Mouse (Mus musculus) left cerebral cortex, postnatal 4 days (tissue): ENCODE data around the gene Kif14. TPM values are rescaled to one million over a fixed set of nuclear protein-coding genes. Genes with fewer than 3 reads are reported as not detected.

ENCODE experiments used
- DNase-seq: peaks from one replicate; pipeline ENCODE4 v3.0.0-alpha.2; 2022
- intact Hi-C: fragments of 180-260 bp; cut with DNase I; formaldehyde crosslinking; loops from one replicate; pipeline ENCODE4 v1.15.1; 2025
- total RNA-seq, 2 experiments: library from RNA; stranded (reverse); gene quantifications; 2 replicates each; pipeline ENCODE4 v1.2.3; 2021

Gene Kif14
- total RNA-seq = 1 to 10 TPM; 1.5 to 2.1 TPM

DNA sequence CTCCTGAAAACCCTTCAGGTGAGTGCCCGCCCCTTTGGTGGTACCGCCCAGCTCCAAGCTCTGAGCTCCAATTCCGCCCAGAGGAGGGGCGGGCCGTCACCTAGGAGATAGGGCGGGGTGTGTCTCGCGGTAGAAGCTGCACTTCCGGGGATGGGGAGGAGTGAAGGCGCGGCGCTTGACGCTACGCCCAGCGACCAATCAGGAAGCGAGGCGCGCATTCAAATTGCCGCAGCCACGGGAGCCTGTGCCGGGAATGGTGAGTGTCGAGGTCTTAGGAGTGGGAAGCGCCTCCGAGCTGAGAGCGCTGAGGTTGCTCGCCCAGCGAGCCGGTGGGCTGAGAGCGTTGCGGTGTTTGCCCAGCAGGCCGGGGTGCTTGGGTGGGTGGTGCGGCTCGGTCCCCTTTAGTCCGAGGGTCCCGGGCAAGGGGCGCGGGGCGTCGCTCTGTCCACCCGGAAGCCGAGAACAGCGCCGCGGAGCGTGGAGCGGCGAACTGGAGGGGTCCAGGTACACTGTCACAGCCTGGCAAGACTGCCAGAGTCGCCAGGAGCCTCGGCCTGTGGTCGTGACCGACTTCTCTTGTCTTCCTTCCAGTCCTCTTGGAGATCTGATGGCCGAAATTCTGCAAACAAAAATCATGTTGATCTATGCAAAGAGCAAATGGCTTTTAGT is at the start of gene Kif14:
TSS of gene Kif14 (plus strand) at position 201 of the 669 bp plus-strand sequence.
- intact Hi-C loops = no loop called here
- peak; percentile 95 for DNase-seq

DNA sequence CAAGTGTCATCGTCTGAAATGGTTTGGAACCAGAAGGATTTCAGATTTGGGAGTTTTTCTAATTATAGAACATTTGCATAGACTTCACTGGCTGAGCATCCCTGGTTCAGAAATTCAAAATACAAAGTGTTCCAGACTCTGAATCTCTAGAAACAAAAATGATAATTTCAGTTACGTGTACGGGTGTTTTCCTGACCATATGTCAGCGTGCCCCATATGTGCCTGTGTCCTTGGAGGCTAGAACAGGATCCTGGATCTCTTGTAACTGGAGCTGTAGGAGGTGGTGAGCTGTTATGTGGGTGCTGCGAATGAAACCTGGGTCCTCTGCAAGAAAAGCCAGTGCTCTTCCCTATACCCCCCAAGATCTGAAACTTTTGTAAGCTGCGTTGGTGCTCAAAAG is 47.8 kb upstream of the Kif14 start:
- DNase-seq = no peak
- intact Hi-C loops = no loop called here

DNA sequence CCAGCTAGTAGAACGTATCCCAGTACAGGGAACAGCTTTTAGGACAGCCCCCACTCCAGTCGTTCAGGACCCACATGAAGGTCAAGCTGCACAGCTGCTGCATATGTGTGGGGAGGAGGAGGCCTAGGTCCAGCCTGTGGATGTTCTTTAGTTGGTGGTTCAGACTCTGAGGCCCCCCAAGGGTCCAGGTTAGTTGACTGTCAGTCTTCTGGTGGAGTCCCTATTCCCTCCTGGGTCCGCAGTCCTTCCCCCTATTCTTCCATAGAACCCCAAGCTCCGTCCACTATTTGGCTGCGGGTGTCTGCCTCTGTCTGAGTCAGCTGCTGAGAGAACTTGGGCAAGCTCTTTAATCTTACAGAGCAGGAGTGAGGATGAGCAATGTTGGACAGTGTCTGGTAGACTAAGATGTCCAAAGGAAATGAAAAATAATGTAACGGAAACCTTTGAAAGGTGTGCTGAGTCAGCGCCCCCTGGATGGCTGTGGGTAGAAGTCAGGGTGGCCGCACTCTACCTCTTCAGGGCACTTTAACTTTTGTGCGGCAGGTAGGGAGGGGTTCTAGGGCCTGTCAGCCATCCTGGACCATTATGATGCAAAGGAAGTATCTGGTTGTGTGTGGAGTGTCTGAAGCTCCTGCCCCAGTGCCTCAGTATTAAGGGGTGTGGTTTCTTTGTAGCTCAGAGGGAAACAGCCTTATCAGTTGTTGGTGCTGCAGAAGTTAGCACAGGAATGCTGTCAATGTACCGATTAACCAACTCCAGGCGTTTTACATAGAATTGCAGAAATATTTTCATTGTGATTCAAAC is 38.8 kb upstream of the Kif14 start:
- intact Hi-C loops = no loop called here
- no peak for DNase-seq

DNA sequence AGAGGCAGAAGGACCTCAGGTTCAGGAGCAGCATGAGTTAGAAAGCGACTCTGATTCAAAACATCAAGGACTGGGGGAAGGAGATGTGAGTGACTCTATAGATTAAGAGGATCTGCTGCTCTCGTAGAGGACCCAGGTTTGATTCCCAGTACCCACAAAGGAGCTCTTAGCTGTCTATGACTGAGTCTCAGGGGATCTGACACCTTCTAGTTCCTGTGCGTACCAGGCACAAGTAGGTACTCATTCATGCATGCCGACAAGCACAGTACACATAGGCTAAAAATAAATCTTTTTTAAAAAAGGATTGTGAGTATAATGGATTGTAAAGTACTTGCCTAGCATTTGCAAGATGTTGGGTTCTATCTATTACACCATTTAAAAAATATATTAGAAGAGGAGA is 37.2 kb upstream of the Kif14 start:
- no peak for DNase-seq
- intact Hi-C loops = no loop called here

DNA sequence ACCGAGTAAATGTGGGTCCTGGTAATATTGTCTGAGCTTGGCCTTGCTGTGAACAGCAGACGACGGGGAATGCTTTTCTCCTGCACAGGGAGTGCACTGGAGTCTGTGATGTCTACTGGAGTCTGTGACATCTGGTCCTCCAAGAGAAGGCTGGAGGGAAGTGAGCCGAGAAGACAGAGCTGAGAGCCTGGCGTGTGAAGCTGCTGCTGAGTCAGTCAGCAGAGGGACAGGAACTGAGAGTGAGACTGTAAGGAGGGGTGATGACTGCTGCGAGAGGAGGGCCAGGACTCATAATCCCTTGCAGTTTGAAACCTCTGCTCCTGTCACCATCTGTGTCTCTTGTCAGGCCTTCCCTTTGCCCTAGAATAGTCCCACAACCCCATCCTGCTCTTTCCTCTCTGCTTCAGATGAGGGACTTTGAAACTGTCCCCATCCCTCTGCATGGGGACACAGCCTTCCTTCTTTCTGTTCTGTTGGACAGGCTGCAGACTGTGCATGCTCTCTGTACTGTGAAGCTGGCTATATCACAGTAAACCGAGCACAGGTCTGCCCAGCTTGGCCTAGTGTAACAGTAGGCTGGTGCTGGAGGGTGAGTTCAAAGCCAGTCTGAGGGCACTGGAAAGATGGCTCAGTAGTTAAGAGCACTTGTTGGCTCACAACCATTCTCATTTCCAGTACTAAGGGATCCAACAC is 35.9 kb upstream of the Kif14 start:
- no peak for DNase-seq

DNA sequence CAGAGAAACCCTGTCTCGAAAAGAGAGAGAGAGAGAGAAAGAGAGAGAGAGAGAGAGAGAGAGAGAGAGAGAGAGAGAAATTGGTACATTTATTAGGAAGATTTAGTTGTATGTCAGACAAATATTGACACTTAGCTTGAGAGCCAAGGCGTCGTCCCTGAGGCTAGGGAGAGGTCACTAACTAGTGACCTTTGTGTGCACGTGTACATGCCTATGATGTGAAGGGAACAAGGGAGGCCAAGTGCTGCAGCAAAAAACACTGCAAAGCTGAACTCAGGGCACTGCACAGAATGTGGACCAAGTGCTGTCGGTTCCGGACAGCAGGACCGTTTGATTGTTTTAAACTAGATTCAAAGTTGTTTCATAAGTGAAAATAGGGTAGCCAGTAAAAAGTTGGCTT is 25.4 kb upstream of the Kif14 start:
- intact Hi-C loops = no loop called here
- DNase-seq = no peak

More for the DNA sequence above, 35.9 kb upstream of the Kif14 start:
- intact Hi-C loops = no loop called here

DNA sequence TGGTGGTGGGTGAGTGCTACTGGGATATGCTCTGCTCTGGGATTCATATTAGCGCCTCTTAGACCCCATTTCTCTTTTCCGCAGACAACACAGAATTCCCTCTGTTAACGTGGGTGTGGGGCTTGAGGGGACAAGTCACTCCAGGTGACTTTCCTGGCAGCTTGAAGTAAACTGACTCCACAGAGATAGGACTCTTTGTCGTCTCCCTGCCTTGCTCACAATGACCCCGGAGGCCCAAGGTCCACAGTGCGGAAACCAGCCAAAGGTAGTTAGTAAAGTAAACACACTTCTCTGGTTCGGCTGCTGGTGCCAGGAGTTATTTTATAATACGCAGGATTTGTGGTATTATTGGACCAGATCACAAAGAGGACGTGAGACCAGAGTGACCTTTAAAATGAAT is 23.3 kb upstream of the Kif14 start:
- intact Hi-C loops = no loop called here

DNA sequence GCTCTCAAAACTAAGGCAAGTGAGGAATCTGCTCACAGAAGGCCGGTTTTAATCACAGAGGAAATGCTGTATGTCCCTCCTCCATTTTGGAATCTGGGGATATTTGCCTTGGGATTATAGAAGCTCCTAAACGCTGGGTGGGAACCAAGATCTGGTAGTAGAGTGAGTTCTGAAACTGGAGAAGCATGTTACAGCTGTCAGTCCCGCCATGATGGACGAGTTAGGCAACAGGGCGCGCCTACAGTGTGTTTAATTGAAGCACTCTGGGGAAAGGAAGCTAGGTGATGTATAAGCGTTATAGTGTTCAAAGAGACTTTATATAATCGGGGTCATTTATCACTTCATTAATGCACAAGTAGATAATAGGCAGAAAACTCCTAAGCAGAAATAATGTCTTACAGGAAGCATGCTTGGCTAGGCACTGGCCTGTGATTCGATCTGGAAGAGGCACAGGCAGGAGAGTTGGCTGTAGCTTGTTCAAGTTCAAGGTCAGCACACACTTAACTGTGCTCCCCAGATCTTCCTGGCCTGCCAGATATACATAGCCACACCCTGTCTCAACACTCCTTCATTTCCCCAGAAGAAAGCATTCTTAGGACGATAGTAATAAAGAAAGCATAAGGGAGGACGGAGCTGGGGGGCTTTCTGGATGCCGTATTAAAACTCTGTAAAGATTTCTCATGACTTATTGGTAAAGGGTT is 21.4 kb upstream of the Kif14 start:
- intact Hi-C loops = no loop called here
- DNase-seq = no peak

More for the DNA sequence above, 23.3 kb upstream of the Kif14 start:
- no peak for DNase-seq

DNA sequence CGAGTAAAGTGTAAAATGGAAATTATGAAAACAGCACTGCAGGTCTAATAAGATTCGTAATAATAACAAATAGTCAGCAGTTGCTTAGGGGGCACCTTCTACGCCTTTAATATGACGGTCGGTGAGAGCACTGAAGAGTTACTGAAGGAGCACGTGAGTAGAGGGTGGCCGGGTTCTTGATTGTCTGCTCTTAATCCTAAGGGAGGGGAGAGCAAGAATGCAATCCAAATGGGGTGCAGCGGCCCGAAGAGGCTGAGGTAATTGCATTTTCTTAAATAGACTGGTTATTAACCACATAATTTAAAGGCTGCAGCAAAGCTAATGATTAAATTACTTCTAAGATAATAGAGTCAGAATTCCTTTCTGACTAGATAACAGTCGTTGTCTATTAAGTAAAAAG is 19.2 kb upstream of the Kif14 start:
- no peak for DNase-seq
- intact Hi-C loops = no loop called here

DNA sequence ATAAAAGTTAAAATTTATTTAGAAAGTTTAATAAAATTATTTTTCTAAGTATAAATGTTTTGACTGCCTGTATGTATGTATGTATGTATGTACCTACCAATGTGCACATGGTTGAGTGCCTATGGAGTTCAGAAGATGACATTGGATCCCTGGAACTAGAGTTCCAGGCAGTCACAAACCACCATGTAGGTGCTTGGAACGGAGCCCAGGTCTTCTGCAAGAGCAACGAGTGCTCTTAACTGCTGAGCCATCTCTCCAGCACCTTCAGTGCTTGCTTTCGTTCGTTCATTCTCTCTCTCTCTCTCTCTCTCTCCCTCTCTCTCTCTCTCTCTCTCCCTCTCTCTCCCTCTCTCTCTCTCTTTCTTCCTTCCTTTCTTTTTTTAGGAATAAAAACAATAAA is 18.8 kb upstream of the Kif14 start:
- DNase-seq = no peak
- intact Hi-C loops = no loop called here

DNA sequence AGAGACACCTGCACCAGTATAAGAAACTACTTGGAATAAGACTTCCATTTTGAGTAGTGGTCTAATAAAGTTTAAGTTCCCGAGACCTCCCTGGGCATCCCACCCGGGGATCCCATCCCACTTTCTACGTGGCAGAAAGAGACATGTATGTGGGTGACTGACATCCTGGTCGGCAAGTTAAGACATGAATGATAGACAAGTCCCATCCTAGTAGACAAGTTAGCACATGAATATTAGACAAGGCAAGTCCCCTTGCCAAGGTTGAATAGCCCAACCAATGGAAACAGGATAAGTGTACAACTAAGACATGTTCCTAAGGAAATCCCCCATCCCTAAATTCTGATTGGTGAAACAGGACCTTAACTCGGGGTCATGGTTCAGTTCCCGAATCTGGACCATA is 16.6 kb upstream of the Kif14 start:
- intact Hi-C loops = no loop called here
- no peak for DNase-seq

DNA sequence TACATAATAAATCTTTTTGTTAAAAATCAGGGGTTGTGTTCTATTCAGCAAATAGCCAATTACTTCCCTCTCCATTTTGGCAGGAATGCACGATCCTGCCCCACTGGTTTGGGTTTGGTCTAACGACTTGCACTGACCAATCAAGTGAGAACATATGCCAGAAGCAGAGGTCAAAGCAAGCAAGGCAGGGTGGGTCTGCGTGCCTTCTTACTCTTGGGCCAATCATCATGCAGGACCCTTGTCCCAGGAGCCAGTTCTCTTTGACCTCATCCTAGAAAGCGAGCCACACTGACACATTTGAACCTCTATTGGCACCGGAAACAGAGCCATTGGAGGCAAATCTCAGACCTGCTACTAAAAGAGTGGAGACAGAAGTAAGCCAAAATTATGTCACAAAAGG is 15.9 kb upstream of the Kif14 start:
- no peak for DNase-seq
- intact Hi-C loops = no loop called here

DNA sequence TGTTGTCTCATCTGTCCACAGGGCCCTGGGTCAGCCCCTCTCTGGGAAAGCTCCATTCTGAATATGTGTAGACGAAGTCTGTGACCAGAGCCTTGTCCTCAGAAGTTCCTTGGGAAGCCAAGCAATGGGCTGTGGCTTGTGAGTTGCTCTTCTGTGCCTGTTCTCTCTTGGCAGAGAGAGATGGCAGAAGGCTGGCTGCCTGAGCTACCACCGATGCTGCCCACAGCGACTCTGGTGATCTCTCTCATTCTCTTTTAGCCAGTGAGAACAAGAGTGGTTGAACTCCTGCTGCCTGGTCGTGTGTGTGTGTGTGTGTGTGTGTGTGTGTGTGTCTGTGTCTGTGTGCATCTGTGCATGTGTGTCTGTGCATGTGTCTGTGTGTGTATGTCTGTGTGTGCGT is 13.7 kb upstream of the Kif14 start:
- intact Hi-C loops = no loop called here
- peak; percentile 23 for DNase-seq

DNA sequence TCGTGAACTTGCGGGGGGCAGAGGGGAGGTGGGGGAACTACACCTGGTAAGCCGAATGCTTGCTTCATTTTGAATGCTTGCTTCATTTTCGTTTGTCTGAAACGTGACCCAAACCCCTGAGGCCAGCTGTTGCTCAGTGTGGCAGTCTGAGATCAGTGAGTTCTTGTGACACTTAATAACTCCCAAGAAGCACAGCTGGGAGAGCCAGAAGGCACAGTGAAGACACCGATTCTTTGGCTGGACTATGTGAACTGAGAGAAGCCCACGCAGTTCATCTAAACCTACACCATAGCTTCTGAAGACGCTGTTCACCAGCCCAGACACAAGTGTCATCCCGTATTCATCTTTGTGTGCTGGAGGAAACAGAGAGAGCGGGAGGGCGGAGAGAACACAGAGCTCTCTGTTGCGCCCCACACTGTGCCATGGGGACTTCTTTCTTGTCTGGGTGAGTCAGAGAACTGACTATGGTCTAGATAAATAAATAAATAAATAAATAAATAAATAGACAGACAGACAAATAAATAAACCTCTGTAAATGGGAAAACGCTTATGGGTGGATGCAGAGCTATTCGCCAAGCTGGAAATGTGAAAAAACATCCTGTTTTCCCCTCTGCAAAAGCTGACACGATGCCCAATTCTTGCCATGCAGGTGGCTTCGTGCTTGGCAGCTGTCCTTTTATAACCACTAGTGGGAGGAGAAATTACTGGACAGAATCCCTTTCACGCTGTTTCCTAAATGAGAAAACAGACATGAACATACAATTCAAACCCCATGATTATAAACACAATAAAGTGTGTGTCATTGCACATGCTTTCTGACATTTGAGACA is 10.2 kb upstream of the Kif14 start:
- peak; percentile 52 for DNase-seq
- intact Hi-C loops = loop anchor here (5.0 kb wide), 2 partner anchors 169 to 284 kb away; no protein-coding TSS in a partner anchor

DNA sequence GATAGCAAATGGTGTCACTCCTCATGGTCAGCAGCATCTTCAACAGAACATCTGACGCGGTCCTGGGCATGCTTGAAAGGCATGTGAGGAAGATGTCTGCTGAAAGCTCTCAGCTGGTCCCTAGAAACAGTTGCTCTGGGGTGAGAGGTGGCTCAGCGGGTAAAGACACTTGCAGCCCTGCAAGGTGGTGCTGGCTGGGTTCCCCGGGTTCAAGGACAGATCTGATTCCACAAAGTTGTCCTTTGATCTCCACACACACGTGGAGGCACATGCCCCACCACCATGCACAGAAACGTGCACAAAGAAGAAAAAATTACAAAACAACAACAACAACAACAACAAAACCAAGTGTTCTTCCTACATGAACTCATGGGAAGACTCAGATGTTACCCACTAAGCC is 9.4 kb upstream of the Kif14 start:
- DNase-seq = peak; percentile 15
- intact Hi-C loops = loop anchor here (5.0 kb wide), 2 partner anchors 169 to 284 kb away; no protein-coding TSS in a partner anchor

DNA sequence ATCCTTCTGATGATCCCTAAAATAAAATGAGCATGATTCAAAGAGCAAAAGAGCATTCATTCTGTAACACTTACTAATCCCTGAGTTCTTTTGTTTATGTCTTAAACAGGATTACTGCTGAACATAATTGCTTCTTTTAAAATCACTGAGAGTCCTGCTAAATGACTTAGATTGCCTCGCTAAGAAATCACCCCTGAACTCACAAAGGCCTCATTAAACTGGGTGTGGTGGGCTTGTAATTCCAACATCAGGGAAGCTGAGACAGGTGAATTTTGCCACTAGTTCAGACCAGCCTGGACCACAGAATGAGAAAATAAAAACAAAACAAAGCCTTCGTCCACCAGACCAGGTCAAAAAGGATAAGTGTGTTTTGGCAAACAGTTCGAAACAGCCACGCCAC is 8.7 kb upstream of the Kif14 start:
- DNase-seq = no peak
- intact Hi-C loops = loop anchor here (5.0 kb wide), 2 partner anchors 170 to 285 kb away; no protein-coding TSS in a partner anchor

DNA sequence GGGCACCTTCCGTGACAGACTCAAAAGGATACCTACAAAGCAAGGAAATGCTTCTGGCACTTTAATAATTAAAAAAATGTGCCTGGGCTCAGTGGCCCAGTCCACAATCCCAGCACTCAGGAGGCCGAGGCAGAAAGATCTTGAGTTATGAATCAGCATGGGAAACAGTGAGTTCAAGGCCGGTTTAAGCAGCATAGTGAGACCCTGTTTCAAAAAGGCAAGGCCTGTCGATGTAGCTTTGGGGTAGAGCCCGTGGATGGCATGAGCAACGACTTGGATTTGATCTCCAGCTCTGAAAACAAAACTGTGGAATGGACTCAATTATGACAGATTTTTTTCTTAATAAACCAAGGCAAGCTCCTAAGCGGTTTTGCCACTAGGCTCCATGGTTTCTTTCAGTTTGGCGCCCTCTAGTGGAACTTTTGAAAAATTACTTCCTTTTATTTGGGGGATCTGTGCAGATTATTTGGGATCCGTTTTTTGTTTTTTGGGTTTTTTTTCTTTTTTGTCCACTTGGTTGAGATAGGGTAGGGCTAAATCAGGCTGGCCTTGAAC is 7.4 kb upstream of the Kif14 start:
- no peak for DNase-seq
- intact Hi-C loops = loop anchor here (5.0 kb wide), 2 partner anchors 171 to 286 kb away; no protein-coding TSS in a partner anchor

DNA sequence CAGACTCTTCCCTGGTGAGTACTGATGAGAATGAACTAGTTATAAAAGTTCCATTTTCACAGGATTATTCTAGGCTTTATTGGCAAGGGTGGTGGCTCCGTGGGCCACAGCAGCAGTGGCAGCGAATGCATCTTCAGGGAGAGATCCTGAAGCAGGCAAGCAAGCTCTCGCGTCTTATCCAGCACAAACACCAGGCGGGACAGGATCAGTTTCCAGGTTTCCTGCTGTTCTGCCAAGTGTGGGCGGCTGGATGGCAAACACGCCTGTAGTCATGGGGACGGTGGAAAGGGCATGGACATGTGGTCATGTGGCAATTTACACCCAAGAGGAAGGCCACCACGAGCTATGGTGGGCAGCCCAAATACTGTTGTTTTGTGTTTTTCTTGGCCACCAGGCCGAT is 3.7 kb upstream of the Kif14 start:
- intact Hi-C loops = loop anchor here (5.0 kb wide), 1 partner anchor 410 kb away; the partner anchor contains the start of genes Ascl5 and Cacna1s
- peak; percentile 17 for DNase-seq

DNA sequence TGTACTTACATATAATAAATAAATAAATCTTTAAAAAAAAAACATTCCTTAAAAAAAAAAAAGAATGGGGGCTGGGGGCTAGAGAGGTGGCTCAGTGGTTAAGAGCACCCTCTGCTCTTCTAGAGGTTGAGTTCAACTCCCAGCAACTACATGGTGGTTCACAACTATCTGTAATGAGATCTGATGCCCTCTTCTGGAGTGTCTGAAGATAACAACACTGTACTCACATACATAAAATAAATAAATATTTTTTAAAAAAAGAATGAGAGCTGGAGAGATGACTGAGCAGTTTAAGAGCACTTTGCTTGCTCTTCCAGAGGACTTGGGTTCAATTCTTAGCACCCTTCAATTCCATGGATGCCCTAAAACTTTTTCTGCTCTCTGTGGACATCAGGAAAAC is 975 bp upstream of the Kif14 start:
- intact Hi-C loops = no loop called here
- DNase-seq = no peak

DNA sequence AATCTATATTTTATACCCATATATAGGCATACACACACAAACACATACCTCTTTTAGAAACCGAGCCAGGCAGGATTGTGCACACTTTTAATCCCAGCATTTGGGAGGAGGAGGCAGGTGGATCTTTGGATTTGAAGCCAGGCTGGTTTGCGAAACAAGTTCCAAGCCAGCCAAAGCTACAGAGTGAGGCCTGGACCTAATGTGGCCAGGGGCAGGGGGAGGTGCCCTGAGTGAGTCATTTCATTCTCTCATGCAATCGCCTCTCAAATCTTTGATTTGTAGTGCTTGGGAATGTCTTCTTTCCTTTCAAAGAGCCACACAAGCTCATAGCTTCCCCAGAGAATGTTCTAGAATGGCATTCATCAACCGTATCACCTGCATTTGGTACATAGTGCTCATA is 3.3 kb downstream of the Kif14 start:
- intact Hi-C loops = no loop called here

More for the DNA sequence above, 3.3 kb downstream of the Kif14 start:
- DNase-seq = no peak
